Mouse (Mus musculus): ENCODE results near the gene Csmd2.

Csmd2 gene

GRCm38 (mm10) chr4:127987784-127988455 is at the start of gene Csmd2:
Gene Csmd2 (plus strand): TSS chr4:127987857.
- no peak for DNase-seq

GRCm38 (mm10) chr4:127947696-127948095 is 40.0 kb upstream of the Csmd2 start:
- DNase-seq = no peak

GRCm38 (mm10) chr4:127953006-127953710 is 34.5 kb upstream of the Csmd2 start:
- no peak for DNase-seq

- no peak for DNase-seq
Observed at GRCm38 (mm10) chr4:127969101-127969500, 18.6 kb upstream of the Csmd2 start.

- DNase-seq = no peak
Observed at GRCm38 (mm10) chr4:127970018-127970421, 17.6 kb upstream of the Csmd2 start.

GRCm38 (mm10) chr4:127970901-127971868 is 16.5 kb upstream of the Csmd2 start, which contains the start of gene CK137956:
Gene CK137956 (minus strand): TSS chr4:127970951.
- DNase-seq = no peak

- DNase-seq = no peak
Observed at GRCm38 (mm10) chr4:127972976-127973375, 14.7 kb upstream of the Csmd2 start.

GRCm38 (mm10) chr4:127981125-127981524 is 6.5 kb upstream of the Csmd2 start:
- DNase-seq = no peak

GRCm38 (mm10) chr4:127984426-127984825 is 3.2 kb upstream of the Csmd2 start:
- DNase-seq = no peak

GRCm38 (mm10) chr4:127985874-127986273 is 1.8 kb upstream of the Csmd2 start:
- no peak for DNase-seq

GRCm38 (mm10) chr4:127986491-127987075 is 1.1 kb upstream of the Csmd2 start:
- DNase-seq = no peak

GRCm38 (mm10) chr4:127987270-127987669 is 387 bp upstream of the Csmd2 start:
- no peak for DNase-seq

- no peak for DNase-seq
Observed at GRCm38 (mm10) chr4:127988526-127989180, 996 bp downstream of the Csmd2 start.

- DNase-seq = no peak
Observed at GRCm38 (mm10) chr4:127989347-127989995, 1.8 kb downstream of the Csmd2 start.

GRCm38 (mm10) chr4:127999281-127999680 is 11.6 kb downstream of the Csmd2 start:
- DNase-seq = no peak

- DNase-seq = no peak
Observed at GRCm38 (mm10) chr4:128002638-128003101, 15.0 kb downstream of the Csmd2 start.

- no peak for DNase-seq
Observed at GRCm38 (mm10) chr4:128004797-128005452, 17.3 kb downstream of the Csmd2 start.

GRCm38 (mm10) chr4:128019465-128019864 is 31.8 kb downstream of the Csmd2 start:
- no peak for DNase-seq

GRCm38 (mm10) chr4:128028294-128028693 is 40.6 kb downstream of the Csmd2 start:
- no peak for DNase-seq

- DNase-seq = no peak
Observed at GRCm38 (mm10) chr4:128041901-128042300, 54.2 kb downstream of the Csmd2 start.

GRCm38 (mm10) chr4:128042626-128043025 is 55.0 kb downstream of the Csmd2 start:
- DNase-seq = no peak
